Mouse (Mus musculus) limb, embryonic 15.5 days (tissue): Measurements from ENCODE around the gene Ubash3b. TPM values are rescaled to one million over a fixed set of nuclear protein-coding genes. Genes with fewer than 3 reads are reported as not detected.

ENCODE experiments used
- ATAC-seq: fragments of 200-750 bp; cut with Nextera tagmentation; 2 replicates; pipeline ENCODE4 v1.8.0; 2017; ENCODE audit warnings: low read depth, moderate TSS enrichment; ENCODE audit not compliant: insufficient number of reproducible peaks, low FRiP score, low TSS enrichment
- H3K27ac ChIP-seq: fragments of 300-500 bp; sonication (generic); 2 replicates; pipeline ENCODE4 v1.5.1; 2015; ENCODE audit warnings: moderate library complexity, mild to moderate bottlenecking, inconsistent platforms
- H3K27me3 ChIP-seq: fragments of 300-500 bp; sonication (generic); 2 replicates; pipeline ENCODE4 v1.6.1; 2015; ENCODE audit warnings: inconsistent platforms
- H3K36me3 ChIP-seq: fragments of 300-500 bp; sonication (generic); 2 replicates; pipeline ENCODE4 v1.6.1; 2015; ENCODE audit warnings: inconsistent platforms
- H3K4me1 ChIP-seq: fragments of 300-500 bp; sonication (generic); 2 replicates; pipeline ENCODE4 v1.6.1; 2015; ENCODE audit warnings: inconsistent platforms
- H3K4me2 ChIP-seq: fragments of 300-500 bp; sonication (generic); 2 replicates; pipeline ENCODE4 v1.6.1; 2015; ENCODE audit warnings: mild to moderate bottlenecking, inconsistent platforms
- H3K4me3 ChIP-seq: fragments of 300-500 bp; sonication (generic); 2 replicates; pipeline ENCODE4 v1.5.1; 2015; ENCODE audit warnings: mild to moderate bottlenecking, inconsistent platforms
- H3K9ac ChIP-seq: fragments of 300-500 bp; sonication (generic); 2 replicates; pipeline ENCODE4 v1.6.1; 2015; ENCODE audit warnings: inconsistent platforms
- H3K9me3 ChIP-seq: fragments of 300-500 bp; sonication (generic); 2 replicates; pipeline ENCODE4 v1.6.1; 2016; ENCODE audit warnings: inconsistent platforms
- WGBS: fragments of 180-500 bp; shearing (Covaris S2); methylation state at CpG from one replicate; pipeline ENCODE4 v1.1.7; 2015; 5-methylcytosine and 5-hydroxymethylcytosine counted together
- polyA plus RNA-seq: library from polyadenylated mRNA; unstranded; fragments of >200 nt; fragmentation: Nextera tagmentation; extraction: Ambion mirVana; gene quantifications from 2 replicates; pipeline ENCODE4 v1.2.1, GENCODE M21; 2015

The Ubash3b gene
- polyA plus RNA-seq, 1 experiment from 2014 or later = 6.8 TPM

GRCm38 (mm10) chr9:41129273-41129672 lies 32.2 kb downstream of the Ubash3b start:
- ATAC-seq = no peak
- Histone ChIP-seq H3K27me3 (no peaks in the 10 kb centered on the region), H3K9me3 (no peaks in the 10 kb centered on the region), H3K4me3 (no peak overlapping the region), H3K4me2 (no peak overlapping the region), H3K9ac (no peak overlapping the region), H3K4me1 (peaks cover 11% of the 10 kb centered on the region; the same call in 1 of the 2 replicates), H3K36me3 (no peaks in the 10 kb centered on the region), H3K27ac (no peak overlapping the region)
- WGBS = 90% methylated on average over 3 of the region's 3 CpGs

- H3K9me3 ChIP-seq = no peaks in the 10 kb centered on the region
- no peak overlapping the region for H3K9ac ChIP-seq
- no peak overlapping the region for H3K4me2 ChIP-seq
- H3K27me3 ChIP-seq = no peaks in the 10 kb centered on the region
- no peak for ATAC-seq
- no peak overlapping the region for H3K27ac ChIP-seq
- peaks cover 24% of the 10 kb centered on the region for H3K4me1 ChIP-seq
- WGBS = 63% methylated on average over 3 of the region's 3 CpGs
- no peak overlapping the region for H3K4me3 ChIP-seq
- H3K36me3 ChIP-seq = no peaks in the 10 kb centered on the region
These were observed 34.8 kb downstream of the Ubash3b start for GRCm38 (mm10) chr9:41126723-41127122.

GRCm38 (mm10) chr9:41124305-41124704 lies 37.2 kb downstream of the Ubash3b start:
- no peak overlapping the region for H3K9ac ChIP-seq
- no peak overlapping the region for H3K27ac ChIP-seq
- H3K9me3 ChIP-seq = no peaks in the 10 kb centered on the region
- H3K36me3 ChIP-seq = no peaks in the 10 kb centered on the region
- no peaks in the 10 kb centered on the region for H3K27me3 ChIP-seq
- no peak for ATAC-seq
- 92% methylated on average over 6 of the region's 6 CpGs for WGBS
- H3K4me1 ChIP-seq = peaks cover 17% of the 10 kb centered on the region
- no peak overlapping the region for H3K4me3 ChIP-seq
- no peak overlapping the region for H3K4me2 ChIP-seq

DNA sequence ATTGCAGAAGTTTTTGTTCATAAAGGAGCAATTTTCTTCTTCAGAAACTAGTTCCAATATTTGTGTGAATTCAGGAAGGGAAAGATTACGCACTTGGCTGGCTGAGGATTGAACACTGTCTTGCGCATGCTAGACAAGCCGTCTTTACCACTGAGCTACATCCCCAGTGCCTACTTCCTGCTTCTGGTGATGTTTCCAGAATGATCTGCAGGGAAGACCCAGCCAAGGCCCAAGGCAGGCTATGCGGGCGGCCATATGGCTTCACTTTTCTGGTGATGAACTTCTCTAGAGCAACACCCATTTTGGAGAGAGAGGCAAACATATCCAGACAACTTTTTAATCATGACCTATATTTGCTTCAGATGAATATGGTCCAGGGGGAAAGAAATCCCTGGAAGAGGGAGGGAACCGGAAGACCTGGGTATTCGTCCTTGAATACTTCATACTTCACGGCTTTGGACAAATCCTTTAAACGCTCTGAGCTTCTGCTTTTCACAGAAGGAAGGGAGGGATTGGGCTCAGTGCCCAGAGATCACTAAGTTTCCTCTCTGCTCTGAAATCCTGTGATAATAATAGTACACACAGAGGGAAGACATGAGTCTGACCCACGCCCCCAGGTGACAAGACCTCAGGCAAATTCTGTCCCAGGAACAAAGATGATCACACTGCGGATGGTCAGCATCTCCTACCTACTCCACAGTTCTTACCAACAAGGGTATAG lies 38.9 kb downstream of the Ubash3b start:
- no peak for ATAC-seq
- no peaks in the 10 kb centered on the region for H3K9me3 ChIP-seq
- H3K36me3 ChIP-seq = no peaks in the 10 kb centered on the region
- H3K4me1 ChIP-seq = peaks cover 24% of the 10 kb centered on the region
- no peak overlapping the region for H3K4me2 ChIP-seq
- H3K27ac ChIP-seq = peak overlapping the region; percentile 27
- no peak overlapping the region for H3K4me3 ChIP-seq
- H3K27me3 ChIP-seq = no peaks in the 10 kb centered on the region
- 62% methylated on average over 11 of the region's 11 CpGs for WGBS
- H3K9ac ChIP-seq = no peak overlapping the region

DNA sequence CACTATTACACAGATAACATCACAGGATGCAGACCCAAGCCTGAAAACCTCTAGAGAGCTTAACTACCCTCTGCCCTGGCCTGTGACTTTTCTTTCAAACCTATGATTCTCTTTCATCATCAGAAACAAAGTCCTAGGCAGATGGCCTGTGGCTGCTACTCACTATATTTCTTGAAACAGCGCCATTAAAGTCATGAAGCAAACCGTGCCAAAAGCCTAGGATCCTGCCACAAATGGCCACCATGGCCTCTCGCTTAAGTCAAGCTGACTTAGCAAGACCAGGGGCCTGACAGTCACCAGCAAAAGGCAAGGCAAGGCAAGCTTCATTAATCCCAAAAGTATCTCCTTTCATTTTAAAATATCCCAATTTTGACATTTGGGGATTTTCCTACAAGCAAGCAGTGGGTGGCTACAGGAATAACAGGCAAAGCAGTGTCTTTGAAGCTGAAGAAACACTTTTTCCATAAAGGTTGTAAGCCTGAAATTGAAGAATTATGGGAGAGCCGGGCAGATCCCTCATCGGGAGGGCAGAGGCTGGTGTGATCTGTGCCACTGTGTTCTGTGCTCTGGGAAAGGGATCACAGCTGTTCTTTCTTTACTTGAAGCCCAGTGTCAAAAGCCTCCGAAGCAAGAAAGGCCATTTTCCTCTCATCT lies 39.7 kb downstream of the Ubash3b start:
- no peak for ATAC-seq
- WGBS = 61% methylated on average over 6 of the region's 6 CpGs
- H3K4me3 ChIP-seq = no peak overlapping the region
- no peaks in the 10 kb centered on the region for H3K36me3 ChIP-seq
- peaks cover 24% of the 10 kb centered on the region for H3K4me1 ChIP-seq
- no peak overlapping the region for H3K4me2 ChIP-seq
- no peaks in the 10 kb centered on the region for H3K9me3 ChIP-seq
- H3K9ac ChIP-seq = no peak overlapping the region
- H3K27me3 ChIP-seq = no peaks in the 10 kb centered on the region
- peak overlapping the region; percentile 12 for H3K27ac ChIP-seq

DNA sequence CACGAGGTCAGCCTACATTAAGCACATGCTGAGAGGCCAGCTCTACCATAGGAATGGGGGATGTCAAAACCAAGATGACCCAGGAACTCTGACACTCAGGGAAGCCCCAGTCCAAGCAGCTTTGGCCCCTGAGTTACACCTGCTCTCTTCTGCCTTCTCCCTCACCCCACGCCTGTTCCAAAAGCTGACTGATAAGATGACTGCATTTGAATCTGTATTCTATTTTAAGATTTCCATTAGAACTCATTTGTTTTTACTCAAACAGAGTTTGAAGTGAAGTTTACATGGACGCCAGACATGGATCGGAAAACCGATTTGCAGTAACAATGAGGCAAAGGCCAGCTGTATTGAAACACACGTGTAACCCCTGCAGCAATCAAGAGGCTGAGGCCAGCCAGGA lies 41.5 kb downstream of the Ubash3b start:
- H3K4me3 ChIP-seq = no peak overlapping the region
- H3K4me1 ChIP-seq = peaks cover 24% of the 10 kb centered on the region
- no peaks in the 10 kb centered on the region for H3K36me3 ChIP-seq
- H3K27me3 ChIP-seq = no peaks in the 10 kb centered on the region
- H3K9me3 ChIP-seq = no peaks in the 10 kb centered on the region
- H3K4me2 ChIP-seq = no peak overlapping the region
- ATAC-seq = no peak
- no peak overlapping the region for H3K9ac ChIP-seq
- WGBS = 80% methylated on average over 6 of the region's 6 CpGs
- H3K27ac ChIP-seq = no peak overlapping the region

- no peak for ATAC-seq
- 43% methylated on average over 7 of the region's 7 CpGs for WGBS
- Histone ChIP-seq H3K9ac (no peak overlapping the region), H3K4me1 (peaks cover 22% of the 10 kb centered on the region), H3K27ac (no peak overlapping the region), H3K4me2 (no peak overlapping the region), H3K4me3 (no peak overlapping the region), H3K36me3 (no peaks in the 10 kb centered on the region), H3K9me3 (no peaks in the 10 kb centered on the region), H3K27me3 (no peaks in the 10 kb centered on the region)
These were observed 43.4 kb downstream of the Ubash3b start for GRCm38 (mm10) chr9:41118065-41118464.

DNA sequence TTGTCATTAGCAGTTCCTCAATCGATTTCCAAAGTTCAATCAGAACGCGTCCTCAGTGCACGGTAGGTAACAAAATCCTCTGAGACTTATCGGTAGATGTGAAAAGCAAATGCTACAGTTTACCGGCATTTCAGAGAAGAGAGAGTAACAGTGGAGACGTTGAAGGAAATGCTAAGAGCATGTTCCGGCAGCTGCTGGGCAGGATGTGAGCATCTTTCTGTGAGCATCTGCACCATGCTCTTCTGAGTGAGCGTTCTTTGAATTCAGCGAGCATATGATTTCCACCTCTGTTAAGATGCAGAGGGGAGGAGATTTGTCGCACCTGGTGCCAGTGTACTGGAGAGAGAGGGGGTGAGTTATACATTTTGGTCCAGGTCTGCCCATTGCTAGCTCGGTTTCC lies 45.4 kb downstream of the Ubash3b start:
- peaks cover 6% of the 10 kb centered on the region; the same call in 1 of the 2 replicates for H3K4me1 ChIP-seq
- no peaks in the 10 kb centered on the region for H3K27me3 ChIP-seq
- H3K4me3 ChIP-seq = no peak overlapping the region
- no peak overlapping the region for H3K9ac ChIP-seq
- no peak for ATAC-seq
- WGBS = 81% methylated on average over 12 of the region's 12 CpGs
- no peak overlapping the region for H3K27ac ChIP-seq
- H3K36me3 ChIP-seq = no peaks in the 10 kb centered on the region
- H3K9me3 ChIP-seq = no peaks in the 10 kb centered on the region
- no peak overlapping the region for H3K4me2 ChIP-seq

DNA sequence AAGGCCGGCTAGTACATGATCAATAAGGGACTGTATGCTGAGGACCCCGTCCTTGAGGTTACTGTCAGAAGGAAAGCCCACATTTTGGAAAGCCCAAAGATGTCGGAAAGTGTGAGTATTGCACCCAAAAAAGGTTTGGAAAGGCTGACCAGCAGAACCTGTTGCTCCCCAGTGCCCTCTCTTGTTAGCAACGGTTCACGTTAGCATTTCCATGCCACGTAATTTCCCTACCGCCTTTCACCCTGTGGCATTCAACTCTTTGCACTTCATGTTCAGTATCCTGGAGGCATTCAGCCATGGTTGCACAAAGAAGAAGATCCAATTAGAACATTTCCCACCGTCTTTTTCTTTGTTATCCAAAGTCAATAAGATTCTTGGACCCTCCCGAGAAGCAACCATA lies 47.1 kb downstream of the Ubash3b start:
- H3K27ac ChIP-seq = no peak overlapping the region
- no peaks in the 10 kb centered on the region for H3K36me3 ChIP-seq
- H3K9me3 ChIP-seq = no peaks in the 10 kb centered on the region
- no peak overlapping the region for H3K9ac ChIP-seq
- 92% methylated on average over 9 of the region's 9 CpGs for WGBS
- 0 out of 2 replicates have a peak, but pooled peaks cover 3% of the 10 kb centered on the region for H3K27me3 ChIP-seq
- H3K4me1 ChIP-seq = peaks cover 6% of the 10 kb centered on the region; the same call in 1 of the 2 replicates
- H3K4me3 ChIP-seq = no peak overlapping the region
- H3K4me2 ChIP-seq = no peak overlapping the region
- ATAC-seq = no peak

- H3K9me3 ChIP-seq = no peaks in the 10 kb centered on the region
- WGBS = 87% methylated on average over 7 of the region's 7 CpGs
These were observed 51.7 kb downstream of the Ubash3b start for GRCm38 (mm10) chr9:41109749-41110148.

DNA sequence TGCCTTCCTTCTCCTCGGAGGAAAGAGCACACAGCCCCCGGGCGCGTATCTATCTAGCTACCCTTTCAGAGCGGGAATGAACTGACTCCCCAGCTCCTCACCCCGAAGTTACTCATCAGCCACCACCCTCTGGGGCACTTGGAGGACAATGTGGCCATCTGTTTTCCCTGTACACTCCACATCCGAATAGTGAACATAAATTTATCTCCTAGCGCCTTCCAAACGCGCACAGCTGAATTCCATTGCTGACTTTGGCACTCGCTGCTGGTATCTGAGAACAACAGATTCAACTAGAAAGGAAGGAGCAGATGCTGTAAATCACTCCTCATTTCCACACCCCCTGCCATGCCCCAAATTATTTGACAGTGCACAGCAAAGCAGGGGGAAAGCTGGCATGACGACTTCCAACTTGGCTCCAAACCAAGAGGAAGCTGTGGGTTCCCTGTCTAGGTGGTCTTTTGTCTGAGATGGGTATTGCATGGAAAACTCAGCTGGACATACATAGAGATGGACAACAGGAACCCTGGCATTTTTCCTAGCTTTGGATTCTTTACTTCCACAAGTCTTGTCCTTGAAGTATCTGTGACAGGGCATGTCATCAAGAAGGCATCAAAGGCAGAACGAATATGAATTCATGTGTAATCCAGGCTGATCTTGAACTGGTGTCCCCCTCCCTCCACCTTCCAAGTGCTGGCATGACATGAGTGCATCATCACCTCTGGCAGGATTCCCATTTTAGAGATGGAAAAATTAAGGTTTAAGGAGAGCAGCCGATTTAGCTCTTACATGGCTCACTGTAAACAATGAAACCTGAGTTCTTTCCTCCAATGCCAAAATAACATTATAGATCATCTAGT lies 52.9 kb downstream of the Ubash3b start:
- H3K4me1 ChIP-seq = peaks cover 21% of the 10 kb centered on the region
- H3K27ac ChIP-seq = peak overlapping the region; percentile 33; the same call in 1 of the 2 replicates
- H3K36me3 ChIP-seq = no peaks in the 10 kb centered on the region
- ATAC-seq = peak; percentile 68; the same call in 1 of the 2 replicates
- H3K9me3 ChIP-seq = no peaks in the 10 kb centered on the region
- H3K27me3 ChIP-seq = 0 out of 2 replicates have a peak, but pooled peaks cover 3% of the 10 kb centered on the region
- no peak overlapping the region for H3K9ac ChIP-seq
- WGBS = 29% methylated on average over 14 of the region's 14 CpGs
- no peak overlapping the region for H3K4me3 ChIP-seq
- no peak overlapping the region for H3K4me2 ChIP-seq

More at GRCm38 (mm10) chr9:41109749-41110148, 51.7 kb downstream of the Ubash3b start:
- H3K27ac ChIP-seq = no peak overlapping the region
- H3K4me1 ChIP-seq = peaks cover 21% of the 10 kb centered on the region
- ATAC-seq = no peak
- no peak overlapping the region for H3K9ac ChIP-seq
- 0 out of 2 replicates have a peak, but pooled peaks cover 3% of the 10 kb centered on the region for H3K27me3 ChIP-seq
- no peak overlapping the region for H3K4me3 ChIP-seq
- H3K36me3 ChIP-seq = no peaks in the 10 kb centered on the region
- no peak overlapping the region for H3K4me2 ChIP-seq
